Mouse (Mus musculus): ENCODE data around the gene Trim66. TPM values are rescaled to one million over a fixed set of nuclear protein-coding genes. Genes with fewer than 3 reads are reported as not detected.

Trim66 gene
- total and polyA plus RNA-seq, 3 experiments = 0.02 to 0.49 TPM; not detected in 1

- Histone ChIP-seq H3K36me3 (replicated peaks) (no peaks in the 10 kb centered on the region), H3K9me3 (replicated peaks) (no peaks in the 10 kb centered on the region), H3K4me3 (ENCODE audit: low read depth, low read length) (no peak overlapping the region; the same call in 1 of the 2 replicates), H3K4me1 (ENCODE audit: insufficient read depth, low read depth, low read length) (no peaks in the 10 kb centered on the region), H3K27me3 (ENCODE audit: insufficient read depth, low read length) (peaks cover 33% of the 10 kb centered on the region)
- ATAC-seq (ENCODE audit: extremely low read depth, insufficient number of reproducible peaks, low FRiP score, poor library complexity, severe bottlenecking) = no peak
- no peak for DNase-seq (ENCODE audit: low spot score)
- no peak for TF ChIP-seq POLR2AphosphoS5 (IDR thresholded peaks at IDR 0.05; ENCODE audit: insufficient replicate concordance, low read depth, low read length)
- no peak for TF ChIP-seq TAL1 (conservative IDR thresholded peaks at IDR 0.05; ENCODE audit: low read depth, low read length)
- TF ChIP-seq CTCF (IDR thresholded peaks at IDR 0.05; ENCODE audit: low read depth, low read length) = no peak
- no peak for TF ChIP-seq GATA2 (IDR thresholded peaks at IDR 0.05; ENCODE audit: borderline replicate concordance, low read depth, low read length)
- TF ChIP-seq GATA1 (IDR thresholded peaks at IDR 0.05; ENCODE audit: borderline replicate concordance, low read length) = no peak
These were observed 33.9 kb upstream of the Trim66 start for GRCm38 (mm10) chr7:109541609-109542363.

DNA sequence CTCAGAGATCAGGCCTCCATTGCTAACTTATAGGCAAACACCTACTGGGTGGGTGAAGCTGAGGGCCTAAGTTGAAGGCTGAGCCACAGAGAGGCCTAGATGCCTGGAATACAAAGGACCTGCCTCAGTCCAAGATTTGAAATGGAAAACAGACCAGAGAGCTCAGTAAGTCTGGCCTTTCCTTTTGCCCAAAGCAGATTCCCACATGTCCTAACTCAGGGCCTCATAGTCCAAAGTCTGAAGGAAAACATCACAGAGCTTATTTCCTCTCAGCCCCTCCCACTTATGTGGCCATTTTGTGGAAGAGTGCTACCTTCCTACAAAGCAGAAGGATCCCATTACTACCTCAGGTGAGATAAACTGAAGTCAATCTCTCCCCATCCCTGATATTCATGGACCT lies 33.0 kb upstream of the Trim66 start:
- ATAC-seq (ENCODE audit: extremely low read depth, insufficient number of reproducible peaks, low FRiP score, poor library complexity, severe bottlenecking) (no peak), DNase-seq (ENCODE audit: low spot score) (no peak)
- Histone ChIP-seq H3K9me3 (replicated peaks) (no peaks in the 10 kb centered on the region), H3K27me3 (ENCODE audit: insufficient read depth, low read length) (peaks cover 36% of the 10 kb centered on the region), H3K4me3 (ENCODE audit: low read depth, low read length) (no peak overlapping the region), H3K36me3 (replicated peaks) (no peaks in the 10 kb centered on the region), H3K4me1 (ENCODE audit: insufficient read depth, low read depth, low read length) (no peaks in the 10 kb centered on the region)
- TF ChIP-seq CTCF (IDR thresholded peaks at IDR 0.05; ENCODE audit: low read depth, low read length) (no peak), GATA1 (IDR thresholded peaks at IDR 0.05; ENCODE audit: borderline replicate concordance, low read length) (no peak), POLR2AphosphoS5 (IDR thresholded peaks at IDR 0.05; ENCODE audit: insufficient replicate concordance, low read depth, low read length) (no peak), GATA2 (IDR thresholded peaks at IDR 0.05; ENCODE audit: borderline replicate concordance, low read depth, low read length) (no peak), TAL1 (conservative IDR thresholded peaks at IDR 0.05; ENCODE audit: low read depth, low read length) (no peak)

DNA sequence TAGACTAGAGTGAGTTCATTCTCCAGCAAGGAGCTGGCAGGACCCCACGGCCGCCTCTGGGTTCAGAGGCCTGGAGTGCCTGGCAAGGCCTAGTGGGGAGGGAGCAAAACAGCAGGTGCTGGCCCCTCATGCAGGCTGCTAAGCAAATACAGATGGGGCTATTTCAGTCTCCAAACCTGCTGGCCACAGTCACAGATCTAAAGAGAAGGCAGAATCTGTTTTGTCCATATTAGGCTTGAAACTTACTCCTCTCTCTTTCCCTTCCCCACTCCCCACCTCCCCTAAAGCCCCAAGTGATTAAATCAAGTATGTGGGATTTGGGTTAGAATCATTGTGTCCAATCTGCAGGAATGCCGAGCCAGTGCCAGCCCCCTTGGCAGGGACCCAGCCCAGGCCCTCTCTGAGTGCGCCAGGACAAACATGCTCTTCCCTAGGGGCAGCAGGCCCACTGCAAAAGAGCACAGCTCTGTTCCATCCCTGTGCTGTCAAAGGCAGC lies 28.6 kb upstream of the Trim66 start:
- no peak for DNase-seq (ENCODE audit: low spot score)
- H3K36me3 ChIP-seq (replicated peaks) = no peaks in the 10 kb centered on the region
- no peak for TF ChIP-seq TAL1 (conservative IDR thresholded peaks at IDR 0.05; ENCODE audit: low read depth, low read length)
- no peak for TF ChIP-seq CTCF (IDR thresholded peaks at IDR 0.05; ENCODE audit: low read depth, low read length)
- no peak for TF ChIP-seq POLR2AphosphoS5 (IDR thresholded peaks at IDR 0.05; ENCODE audit: insufficient replicate concordance, low read depth, low read length)
- TF ChIP-seq GATA2 (IDR thresholded peaks at IDR 0.05; ENCODE audit: borderline replicate concordance, low read depth, low read length) = no peak
- no peak for TF ChIP-seq GATA1 (IDR thresholded peaks at IDR 0.05; ENCODE audit: borderline replicate concordance, low read length)
- no peak overlapping the region for H3K4me3 ChIP-seq (ENCODE audit: low read depth, low read length)
- ATAC-seq (ENCODE audit: extremely low read depth, insufficient number of reproducible peaks, low FRiP score, poor library complexity, severe bottlenecking) = no peak
- H3K9me3 ChIP-seq (replicated peaks) = no peaks in the 10 kb centered on the region
- peaks cover 66% of the 10 kb centered on the region for H3K27me3 ChIP-seq (ENCODE audit: insufficient read depth, low read length)
- H3K4me1 ChIP-seq (ENCODE audit: insufficient read depth, low read depth, low read length) = peaks cover 10% of the 10 kb centered on the region; the same call in 1 of the 2 replicates

- H3K27me3 ChIP-seq (ENCODE audit: insufficient read depth, low read length) = peaks cover 66% of the 10 kb centered on the region
- no peak for ATAC-seq (ENCODE audit: extremely low read depth, insufficient number of reproducible peaks, low FRiP score, poor library complexity, severe bottlenecking)
- H3K9me3 ChIP-seq (replicated peaks) = no peaks in the 10 kb centered on the region
- DNase-seq (ENCODE audit: low spot score) = no peak
- no peak overlapping the region for H3K4me3 ChIP-seq (ENCODE audit: low read depth, low read length)
- peaks cover 12% of the 10 kb centered on the region; the same call in 1 of the 2 replicates for H3K4me1 ChIP-seq (ENCODE audit: insufficient read depth, low read depth, low read length)
- H3K36me3 ChIP-seq (replicated peaks) = no peaks in the 10 kb centered on the region
- TF ChIP-seq GATA2 (IDR thresholded peaks at IDR 0.05; ENCODE audit: borderline replicate concordance, low read depth, low read length) = no peak
- TF ChIP-seq TAL1 (conservative IDR thresholded peaks at IDR 0.05; ENCODE audit: low read depth, low read length) = no peak
- no peak for TF ChIP-seq POLR2AphosphoS5 (IDR thresholded peaks at IDR 0.05; ENCODE audit: insufficient replicate concordance, low read depth, low read length)
- TF ChIP-seq GATA1 (IDR thresholded peaks at IDR 0.05; ENCODE audit: borderline replicate concordance, low read length) = no peak
- TF ChIP-seq CTCF (IDR thresholded peaks at IDR 0.05; ENCODE audit: low read depth, low read length) = no peak
These were observed 27.0 kb upstream of the Trim66 start for GRCm38 (mm10) chr7:109534921-109535320.

DNA sequence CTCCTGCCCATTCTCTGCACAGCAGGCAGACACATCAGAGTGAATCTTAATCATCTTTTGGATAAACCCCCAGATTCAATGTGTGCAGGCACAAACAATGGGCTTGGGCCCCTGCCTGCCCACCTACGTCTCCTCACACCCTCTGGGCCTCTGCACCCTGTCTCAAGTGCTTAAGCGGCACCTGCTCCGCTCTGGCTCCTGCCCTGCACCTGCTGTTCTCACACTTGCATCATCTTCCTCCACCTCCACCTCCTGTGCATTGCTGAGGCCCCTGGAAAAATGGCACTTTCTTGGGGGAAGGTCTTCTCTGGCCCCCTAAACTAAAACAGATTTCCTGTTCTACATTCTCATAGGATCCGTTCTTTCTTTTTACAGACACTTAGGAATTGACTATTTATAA lies 26.0 kb upstream of the Trim66 start:
- H3K27me3 ChIP-seq (ENCODE audit: insufficient read depth, low read length) = peaks cover 58% of the 10 kb centered on the region
- peaks cover 12% of the 10 kb centered on the region; the same call in 1 of the 2 replicates for H3K4me1 ChIP-seq (ENCODE audit: insufficient read depth, low read depth, low read length)
- DNase-seq (ENCODE audit: low spot score) (no peak), ATAC-seq (ENCODE audit: extremely low read depth, insufficient number of reproducible peaks, low FRiP score, poor library complexity, severe bottlenecking) (no peak)
- no peaks in the 10 kb centered on the region for H3K36me3 ChIP-seq (replicated peaks)
- TF ChIP-seq POLR2AphosphoS5 (IDR thresholded peaks at IDR 0.05; ENCODE audit: insufficient replicate concordance, low read depth, low read length) = no peak
- TF ChIP-seq TAL1 (conservative IDR thresholded peaks at IDR 0.05; ENCODE audit: low read depth, low read length) = no peak
- no peak for TF ChIP-seq GATA1 (IDR thresholded peaks at IDR 0.05; ENCODE audit: borderline replicate concordance, low read length)
- no peak for TF ChIP-seq CTCF (IDR thresholded peaks at IDR 0.05; ENCODE audit: low read depth, low read length)
- no peak overlapping the region for H3K4me3 ChIP-seq (ENCODE audit: low read depth, low read length)
- no peaks in the 10 kb centered on the region for H3K9me3 ChIP-seq (replicated peaks)

DNA sequence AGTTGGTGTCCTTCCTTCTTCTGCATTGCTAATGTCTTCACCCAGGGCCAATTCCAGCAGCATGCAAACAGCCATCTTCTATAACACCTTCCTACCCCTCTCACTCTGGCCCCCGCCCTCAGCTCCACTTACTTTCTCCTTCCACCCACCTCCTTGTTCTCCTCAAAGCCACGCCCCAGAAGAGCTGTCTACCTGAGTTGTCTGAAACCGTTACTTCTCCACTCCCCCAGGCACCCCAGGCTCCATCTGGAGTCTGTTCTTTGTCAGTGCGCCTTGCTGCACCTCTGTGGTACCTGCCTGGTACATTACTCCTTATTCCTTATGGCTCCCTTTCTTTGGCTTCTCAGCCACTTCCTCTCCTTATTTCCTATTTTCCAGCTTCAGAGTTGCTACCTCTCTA lies 25.2 kb upstream of the Trim66 start:
- TF ChIP-seq GATA2 (IDR thresholded peaks at IDR 0.05; ENCODE audit: borderline replicate concordance, low read depth, low read length) (no peak), TAL1 (conservative IDR thresholded peaks at IDR 0.05; ENCODE audit: low read depth, low read length) (no peak), CTCF (IDR thresholded peaks at IDR 0.05; ENCODE audit: low read depth, low read length) (no peak), POLR2AphosphoS5 (IDR thresholded peaks at IDR 0.05; ENCODE audit: insufficient replicate concordance, low read depth, low read length) (no peak), GATA1 (IDR thresholded peaks at IDR 0.05; ENCODE audit: borderline replicate concordance, low read length) (no peak)
- DNase-seq (ENCODE audit: low spot score) = no peak
- Histone ChIP-seq H3K27me3 (ENCODE audit: insufficient read depth, low read length) (peaks cover 56% of the 10 kb centered on the region), H3K4me3 (ENCODE audit: low read depth, low read length) (no peak overlapping the region), H3K9me3 (replicated peaks) (no peaks in the 10 kb centered on the region), H3K36me3 (replicated peaks) (no peaks in the 10 kb centered on the region), H3K4me1 (ENCODE audit: insufficient read depth, low read depth, low read length) (peaks cover 12% of the 10 kb centered on the region; the same call in 1 of the 2 replicates)
- no peak for ATAC-seq (ENCODE audit: extremely low read depth, insufficient number of reproducible peaks, low FRiP score, poor library complexity, severe bottlenecking)
